ENCODE assay signal across 29 mouse cellular contexts in the genomic region with DNA sequence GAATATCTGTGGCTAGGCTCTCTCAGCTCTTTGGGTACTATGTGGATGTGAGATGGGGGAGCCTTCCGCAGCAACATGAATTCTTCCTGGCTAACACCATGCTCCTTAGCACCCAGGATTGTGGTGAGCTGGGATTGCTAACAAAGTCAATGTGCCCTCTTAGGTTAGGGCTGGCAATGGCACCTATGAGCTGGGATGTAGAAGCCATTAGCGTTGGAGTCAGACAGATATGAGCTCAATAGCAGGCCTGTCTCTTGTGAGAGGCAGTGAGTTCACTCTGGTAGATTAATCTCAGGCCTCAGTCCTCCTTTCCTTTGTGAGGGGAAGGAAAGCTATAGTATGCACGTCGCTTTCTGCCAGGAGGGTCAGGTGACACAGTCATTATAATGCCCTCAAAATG. TPM values are rescaled to one million over a fixed set of nuclear protein-coding genes. Genes with fewer than 3 reads are reported as not detected.
DNase-seq lines count a peak whose midpoint lies in the region; ATAC-seq and TF ChIP-seq lines count a peak whose summit lies in the region.
"Had no signal": no experiment of that assay in that cellular context is flagged by ENCODE, and none has a peak within 500 bp of the region (broad histone marks: within the 10 kb centered on the region; RNA-seq: fewer than 3 reads in every experiment).

No protein-coding gene starts in this region.

- ATAC-seq in kidney, embryonic 16.5 days (ENCODE audit: low FRiP score, low TSS enrichment), result no peak
- ATAC-seq in midbrain, embryonic 11.5 days (ENCODE audit: low FRiP score), result no peak
- no peak for ATAC-seq in midbrain, embryonic 13.5 days
- ATAC-seq: activated CD4-positive, CD25-positive, alpha-beta regulatory T cell, adult 4 months; CD4-positive, CD25-positive, alpha-beta regulatory T cell, adult 4 months; forebrain, embryonic 13.5 days; Patski had no signal

- no peak for TF ChIP-seq CTCF in kidney, adult 2 months (conservative IDR thresholded peaks at IDR 0.05; ENCODE audit: insufficient read depth, insufficient read length, low read depth, low read length)

- no peak for TF ChIP-seq POLR2A in kidney, adult 2 months (IDR thresholded peaks at IDR 0.05; ENCODE audit: low read depth, low read length)

- H3K36me3 ChIP-seq in kidney, adult 2 months (ENCODE audit: control insufficient read depth, insufficient read depth, low read length), result peaks cover 2% of the 10 kb centered on the region; the same call in 1 of the 2 replicates
- H3K36me3 ChIP-seq in kidney, embryonic 16.5 days (ENCODE audit: insufficient read depth, low read length), result 0 out of 2 replicates have a peak, but pooled peaks cover 3% of the 10 kb centered on the region
- no peaks in the 10 kb centered on the region for H3K36me3 ChIP-seq in midbrain, embryonic 11.5 days (ENCODE audit: control insufficient read depth, insufficient read depth, low read length)
- H3K36me3 ChIP-seq in midbrain, embryonic 13.5 days, result no peaks in the 10 kb centered on the region
- H3K36me3 ChIP-seq: G1E had no signal

- no peak overlapping the region for H3K9ac ChIP-seq in kidney, embryonic 16.5 days (replicated peaks; ENCODE audit: low read length)
- H3K9ac ChIP-seq in midbrain, embryonic 11.5 days (ENCODE audit: low read length), result no peak overlapping the region
- H3K9ac ChIP-seq in midbrain, embryonic 13.5 days (replicated peaks), result no peak overlapping the region
- H3K9ac ChIP-seq: embryonic facial prominence, embryonic 12.5 days; forebrain, embryonic 13.5 days had no signal

- peaks cover 49% of the 10 kb centered on the region for H3K4me1 ChIP-seq in kidney, adult 2 months (ENCODE audit: control insufficient read depth, insufficient read depth, low read length)
- H3K4me1 ChIP-seq in kidney, embryonic 16.5 days (ENCODE audit: insufficient read depth, low read length), result peaks cover 26% of the 10 kb centered on the region
- H3K4me1 ChIP-seq in midbrain, embryonic 11.5 days (ENCODE audit: control insufficient read depth, insufficient read depth, low read length), result no peaks in the 10 kb centered on the region
- H3K4me1 ChIP-seq in midbrain, embryonic 13.5 days (replicated peaks), result 0 out of 2 replicates have a peak, but pooled peaks cover 8% of the 10 kb centered on the region
- H3K4me1 ChIP-seq: embryonic facial prominence, embryonic 12.5 days had no signal

- peak; percentile 68 for DNase-seq in heart, adult 11 months
- no peak for DNase-seq in heart, adult 8-10 months (ENCODE audit: low spot score)
- no peak for DNase-seq in kidney, adult 2 months
- DNase-seq in kidney, adult 18-20 months, result no peak
- DNase-seq in kidney, postnatal 4 days, result no peak
- DNase-seq in midbrain, embryonic 11.5 days (ENCODE audit: low spot score, missing footprints), result peak; percentile 71
- DNase-seq: adrenal gland, adult 8-10 months; B cell, adult 2 months; cerebellum, adult 11-12 months; cerebellum, adult 2 months; cerebellum, adult 9-10 months; cerebellum, postnatal 10 days; cerebellum, postnatal 25 days had no signal

- no peaks in the 10 kb centered on the region for H3K9me3 ChIP-seq in kidney, embryonic 16.5 days (ENCODE audit: low read length)
- no peaks in the 10 kb centered on the region for H3K9me3 ChIP-seq in midbrain, embryonic 11.5 days (ENCODE audit: control insufficient read depth, low read length)
- no peaks in the 10 kb centered on the region for H3K9me3 ChIP-seq in midbrain, embryonic 13.5 days
- H3K9me3 ChIP-seq: embryonic facial prominence, embryonic 10.5 days; embryonic facial prominence, embryonic 12.5 days; forebrain, embryonic 13.5 days; G1E had no signal

- H3K27me3 ChIP-seq in kidney, adult 2 months (replicated peaks; ENCODE audit: control insufficient read depth, insufficient read depth, low read length), result no peaks in the 10 kb centered on the region
- no peaks in the 10 kb centered on the region for H3K27me3 ChIP-seq in kidney, embryonic 16.5 days (ENCODE audit: insufficient read depth, low read length)
- H3K27me3 ChIP-seq in midbrain, embryonic 11.5 days (ENCODE audit: control insufficient read depth, insufficient read depth, low read length), result no peaks in the 10 kb centered on the region
- no peaks in the 10 kb centered on the region for H3K27me3 ChIP-seq in midbrain, embryonic 13.5 days
- H3K27me3 ChIP-seq: CH12.LX; embryonic facial prominence, embryonic 12.5 days; forebrain, embryonic 13.5 days; Patski had no signal

- H3K4me3 ChIP-seq in kidney, adult 2 months (ENCODE audit: insufficient read depth, low read depth, low read length), result no peak overlapping the region
- no peak overlapping the region for H3K4me3 ChIP-seq in kidney, embryonic 16.5 days (ENCODE audit: low read length)
- H3K4me3 ChIP-seq in midbrain, embryonic 11.5 days (ENCODE audit: low read depth, low read length), result no peak overlapping the region
- no peak overlapping the region for H3K4me3 ChIP-seq in midbrain, embryonic 13.5 days (replicated peaks)
- H3K4me3 ChIP-seq: embryonic facial prominence, embryonic 10.5 days; embryonic facial prominence, embryonic 12.5 days; forebrain, embryonic 13.5 days had no signal

- WGBS in kidney, adult 2 months, result 87% methylated on average over 4 of the region's 4 CpGs
- 74% methylated on average over 4 of the region's 4 CpGs for WGBS in kidney, embryonic 16.5 days
- 89% methylated on average over 4 of the region's 4 CpGs for WGBS in midbrain, embryonic 11.5 days
- WGBS in midbrain, embryonic 13.5 days, result 89% methylated on average over 4 of the region's 4 CpGs

- H3K27ac ChIP-seq in kidney, adult 2 months (ENCODE audit: insufficient read depth, low read depth, low read length), result peak overlapping the region; percentile 9; the same call in 1 of the 2 replicates
- peak overlapping the region; percentile 52; the same call in 1 of the 2 replicates for H3K27ac ChIP-seq in kidney, embryonic 16.5 days (ENCODE audit: low read length)
- no peak overlapping the region for H3K27ac ChIP-seq in midbrain, embryonic 11.5 days (ENCODE audit: low read depth, low read length)
- H3K27ac ChIP-seq in midbrain, embryonic 13.5 days, result no peak overlapping the region
- H3K27ac ChIP-seq: embryonic facial prominence, embryonic 10.5 days; embryonic facial prominence, embryonic 12.5 days; forebrain, embryonic 13.5 days had no signal

- no peak overlapping the region for H3K4me2 ChIP-seq in kidney, embryonic 16.5 days (replicated peaks; ENCODE audit: low read depth, low read length)
- no peak overlapping the region for H3K4me2 ChIP-seq in midbrain, embryonic 11.5 days
- H3K4me2 ChIP-seq in midbrain, embryonic 13.5 days (replicated peaks), result no peak overlapping the region
- H3K4me2 ChIP-seq: embryonic facial prominence, embryonic 12.5 days; forebrain, embryonic 13.5 days had no signal

RNA-seq across cellular contexts. Expression of a gene that starts 56.3 kb away (rescaled TPM):
- total RNA-seq in heart, adult 8-10 months (2022), result not detected
- not detected in 2 replicates for polyA plus RNA-seq in kidney, adult 2 months (2012; rRNA removed)
- polyA plus RNA-seq in kidney, embryonic 16.5 days (2015; fragmentation: Nextera tagmentation; extraction: Ambion mirVana), result not detected in 2 replicates
- polyA plus RNA-seq in midbrain, embryonic 11.5 days (2014; fragmentation: Nextera tagmentation; extraction: Ambion mirVana), result not detected in 2 replicates
- polyA plus RNA-seq in midbrain, embryonic 13.5 days (2015; fragmentation: Nextera tagmentation; extraction: Ambion mirVana), result not detected in 2 replicates
- total RNA-seq: adrenal gland, adult 18-20 months; adrenal gland, adult 8-10 months; adrenal gland, postnatal 14 days; adrenal gland, postnatal 36 days; CH12.LX; G1E had no signal
- polyA plus RNA-seq: activated CD4-positive, CD25-positive, alpha-beta regulatory T cell, adult 4 months; CD4-positive, CD25-positive, alpha-beta regulatory T cell, adult 4 months; cerebellum, adult 2 months; cortical plate, adult 2 months; embryonic facial prominence, embryonic 10.5 days; embryonic facial prominence, embryonic 12.5 days; embryonic facial prominence, embryonic 14.5 days; forebrain, embryonic 11.5 days; forebrain, embryonic 13.5 days; G1E; Patski had no signal

Comparison
In these comparisons a context has a peak if more than half of its experiments do, and no peak if none do; other contexts are left out.
1. DNase-seq: peak in heart, adult 11 months (single experiment) and midbrain, embryonic 11.5 days (single experiment); none in heart, adult 8-10 months (single experiment), kidney, adult 2 months (single experiment), kidney, adult 18-20 months (single experiment) and kidney, postnatal 4 days (0 of 2).
2. H3K27ac ChIP-seq: peak in kidney, adult 2 months (single experiment) and kidney, embryonic 16.5 days (single experiment); none in midbrain, embryonic 11.5 days (single experiment) and midbrain, embryonic 13.5 days (single experiment).